Mouse (Mus musculus): ENCODE measurements around the gene Snrpd3. TPM values are rescaled to one million over a fixed set of nuclear protein-coding genes. Genes with fewer than 3 reads are reported as not detected.
"Not testable (repeated sequence)": the region's sequence is repeated elsewhere in the genome, so short reads cannot be mapped to it uniquely, and the experiment has no call there.

The Snrpd3 gene
- total and polyA plus RNA-seq, 2 experiments from 2014 or later: 10.8 to 65.4 TPM

DNA sequence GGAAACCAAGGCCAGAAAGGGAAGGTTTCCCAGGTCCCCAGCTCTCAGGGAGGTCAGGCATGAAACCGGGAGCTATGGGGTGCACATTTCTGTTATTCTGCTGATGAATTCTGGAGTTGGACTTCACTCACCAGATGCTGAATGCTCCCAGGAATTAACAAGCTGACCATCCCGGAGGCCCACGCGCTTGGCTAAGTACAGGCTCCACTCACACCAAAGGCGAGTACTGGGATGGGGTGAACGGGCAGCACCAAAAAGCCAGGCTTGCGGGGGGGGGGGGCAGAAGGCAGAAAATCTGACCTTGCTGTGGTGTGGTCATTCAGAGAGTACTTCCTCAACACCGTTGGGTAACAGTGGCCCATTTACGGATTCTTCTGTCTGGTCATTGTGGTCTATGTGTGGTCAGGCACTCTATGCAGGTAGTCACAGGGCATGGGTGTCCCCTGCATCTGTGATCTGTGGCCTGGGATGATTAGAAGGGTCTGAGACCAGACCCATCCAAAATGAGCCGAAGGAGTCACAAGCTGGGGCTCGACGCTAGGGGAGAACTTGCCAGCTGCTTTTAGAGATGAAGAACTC is 47.4 kb downstream of the Snrpd3 start:
- Histone ChIP-seq H3K4me3 (ENCODE audit: low read depth, low read length) (no peak overlapping the region), H3K9ac (replicated peaks; ENCODE audit: low read depth, low read length) (no peak overlapping the region), H3K9me3 (replicated peaks; ENCODE audit: control insufficient read depth, low read length) (no peaks in the 10 kb centered on the region), H3K4me1 (ENCODE audit: control insufficient read depth, insufficient read depth) (0 out of 2 replicates have a peak, but pooled peaks cover 8% of the 10 kb centered on the region), H3K4me2 (ENCODE audit: low read depth, low read length) (no peak overlapping the region), H3K36me3 (replicated peaks; ENCODE audit: control insufficient read depth, insufficient read depth, low read length) (no peaks in the 10 kb centered on the region), H3K27ac (ENCODE audit: low read depth) (no peak overlapping the region), H3K27me3 (ENCODE audit: control insufficient read depth, insufficient read depth, low read length) (peaks cover 22% of the 10 kb centered on the region)
- ATAC-seq (ENCODE audit: insufficient read depth, low read depth) (no peak), DNase-seq (ENCODE audit: low spot score) (no peak)
- no peak for TF ChIP-seq CTCF (IDR thresholded peaks at IDR 0.05; ENCODE audit: low read depth)
- no peak for TF ChIP-seq EP300 (IDR thresholded peaks at IDR 0.05; ENCODE audit: low read depth)
- 75% methylated on average over 12 of the region's 12 CpGs for WGBS

DNA sequence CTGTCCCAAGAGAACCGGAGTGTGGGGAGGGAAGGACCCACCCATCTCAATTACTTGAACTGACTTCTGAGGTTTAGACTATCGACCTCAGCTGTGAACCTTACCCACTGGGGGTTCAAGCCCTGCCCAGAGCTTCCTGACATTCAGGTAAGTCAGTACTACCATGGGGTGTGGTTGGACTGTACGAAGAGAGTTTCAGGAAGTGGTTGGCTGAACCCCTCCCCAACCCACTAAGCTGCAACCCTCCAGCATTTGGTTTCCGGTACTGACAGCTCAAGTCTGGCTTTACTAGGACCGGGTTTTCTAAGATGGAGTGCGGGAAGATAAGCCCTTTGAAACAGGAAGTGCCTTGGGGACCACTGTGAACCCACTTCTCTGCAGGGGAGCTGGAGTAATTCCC is 48.1 kb downstream of the Snrpd3 start:
- peaks cover 22% of the 10 kb centered on the region for H3K27me3 ChIP-seq (ENCODE audit: control insufficient read depth, insufficient read depth, low read length)

DNA sequence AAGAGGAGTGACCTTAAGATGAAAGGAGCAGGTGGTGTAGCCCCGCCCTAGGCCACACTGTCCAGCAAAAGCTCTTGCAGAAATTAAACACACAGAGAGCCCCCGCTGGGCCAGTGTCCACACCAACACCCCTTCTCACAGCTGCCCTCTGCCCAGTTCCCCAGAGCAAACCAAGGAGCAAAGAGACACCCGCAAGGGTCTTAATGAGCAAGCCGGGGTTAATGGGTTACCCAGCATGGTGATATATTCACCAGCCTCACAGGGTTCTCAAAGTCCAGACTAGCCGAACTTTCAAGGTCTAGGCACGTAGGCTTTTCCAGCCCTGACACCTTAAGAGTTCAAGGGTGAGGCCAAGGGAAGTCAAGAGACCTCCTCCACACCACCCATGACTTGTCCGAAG is 48.6 kb downstream of the Snrpd3 start:
- DNase-seq (ENCODE audit: low spot score): no peak
- TF ChIP-seq CTCF (IDR thresholded peaks at IDR 0.05; ENCODE audit: low read depth) (no peak), EP300 (IDR thresholded peaks at IDR 0.05; ENCODE audit: low read depth) (no peak)
- no peak overlapping the region for H3K27ac ChIP-seq (ENCODE audit: low read depth)
- ATAC-seq (ENCODE audit: insufficient read depth, low read depth): no peak
- H3K9me3 ChIP-seq (replicated peaks; ENCODE audit: control insufficient read depth, low read length): no peaks in the 10 kb centered on the region
- peaks cover 17% of the 10 kb centered on the region for H3K27me3 ChIP-seq (ENCODE audit: control insufficient read depth, insufficient read depth, low read length)
- no peak overlapping the region for H3K9ac ChIP-seq (replicated peaks; ENCODE audit: low read depth, low read length)
- no peaks in the 10 kb centered on the region for H3K36me3 ChIP-seq (replicated peaks; ENCODE audit: control insufficient read depth, insufficient read depth, low read length)
- H3K4me3 ChIP-seq (ENCODE audit: low read depth, low read length): no peak overlapping the region
- H3K4me1 ChIP-seq (ENCODE audit: control insufficient read depth, insufficient read depth): no peaks in the 10 kb centered on the region
- H3K4me2 ChIP-seq (ENCODE audit: low read depth, low read length): no peak overlapping the region
- 80% methylated on average over 7 of the region's 7 CpGs for WGBS

More for the DNA sequence above, 48.1 kb downstream of the Snrpd3 start:
- Histone ChIP-seq H3K9me3 (replicated peaks; ENCODE audit: control insufficient read depth, low read length) (no peaks in the 10 kb centered on the region), H3K4me3 (ENCODE audit: low read depth, low read length) (no peak overlapping the region), H3K9ac (replicated peaks; ENCODE audit: low read depth, low read length) (no peak overlapping the region), H3K4me2 (ENCODE audit: low read depth, low read length) (no peak overlapping the region), H3K36me3 (replicated peaks; ENCODE audit: control insufficient read depth, insufficient read depth, low read length) (no peaks in the 10 kb centered on the region), H3K27ac (ENCODE audit: low read depth) (no peak overlapping the region), H3K4me1 (ENCODE audit: control insufficient read depth, insufficient read depth) (0 out of 2 replicates have a peak, but pooled peaks cover 1% of the 10 kb centered on the region)
- no peak for TF ChIP-seq EP300 (IDR thresholded peaks at IDR 0.05; ENCODE audit: low read depth)
- DNase-seq (ENCODE audit: low spot score): no peak
- WGBS: 51% methylated on average over 6 of the region's 6 CpGs
- no peak for ATAC-seq (ENCODE audit: insufficient read depth, low read depth)

DNA sequence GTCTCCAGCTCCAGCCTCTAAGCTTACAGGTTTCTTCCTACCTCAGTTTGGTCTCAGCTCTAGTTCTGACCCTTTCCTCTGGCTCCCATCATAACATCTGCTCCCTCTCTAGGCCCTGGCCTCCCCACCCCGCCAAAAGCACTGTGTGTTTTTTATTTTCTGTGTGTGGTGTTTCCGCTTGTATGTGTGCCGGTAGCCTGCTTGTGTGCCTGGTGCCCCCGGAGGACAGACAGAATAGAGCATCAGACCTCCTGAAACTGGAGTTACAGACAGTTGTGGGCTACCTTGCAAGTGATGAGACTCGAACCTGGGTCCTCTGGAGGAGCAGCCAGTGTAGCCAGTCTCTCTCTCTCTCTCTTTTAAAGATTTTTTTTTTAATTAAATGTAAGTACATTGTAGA is 49.0 kb downstream of the Snrpd3 start:
- H3K4me2 ChIP-seq (ENCODE audit: low read depth, low read length): no peak overlapping the region
- H3K27me3 ChIP-seq (ENCODE audit: control insufficient read depth, insufficient read depth, low read length): peaks cover 13% of the 10 kb centered on the region
- DNase-seq (ENCODE audit: low spot score): no peak
- no peak overlapping the region for H3K4me3 ChIP-seq (ENCODE audit: low read depth, low read length)
- H3K9me3 ChIP-seq (replicated peaks; ENCODE audit: control insufficient read depth, low read length): no peaks in the 10 kb centered on the region
- H3K9ac ChIP-seq (replicated peaks; ENCODE audit: low read depth, low read length): no peak overlapping the region
- TF ChIP-seq CTCF (IDR thresholded peaks at IDR 0.05; ENCODE audit: low read depth) (no peak), EP300 (IDR thresholded peaks at IDR 0.05; ENCODE audit: low read depth) (no peak)
- no peaks in the 10 kb centered on the region for H3K4me1 ChIP-seq (ENCODE audit: control insufficient read depth, insufficient read depth)
- H3K36me3 ChIP-seq (replicated peaks; ENCODE audit: control insufficient read depth, insufficient read depth, low read length): no peaks in the 10 kb centered on the region
- 76% methylated on average over 5 of the region's 5 CpGs for WGBS
- ATAC-seq (ENCODE audit: insufficient read depth, low read depth): no peak
- H3K27ac ChIP-seq (ENCODE audit: low read depth): no peak overlapping the region

DNA sequence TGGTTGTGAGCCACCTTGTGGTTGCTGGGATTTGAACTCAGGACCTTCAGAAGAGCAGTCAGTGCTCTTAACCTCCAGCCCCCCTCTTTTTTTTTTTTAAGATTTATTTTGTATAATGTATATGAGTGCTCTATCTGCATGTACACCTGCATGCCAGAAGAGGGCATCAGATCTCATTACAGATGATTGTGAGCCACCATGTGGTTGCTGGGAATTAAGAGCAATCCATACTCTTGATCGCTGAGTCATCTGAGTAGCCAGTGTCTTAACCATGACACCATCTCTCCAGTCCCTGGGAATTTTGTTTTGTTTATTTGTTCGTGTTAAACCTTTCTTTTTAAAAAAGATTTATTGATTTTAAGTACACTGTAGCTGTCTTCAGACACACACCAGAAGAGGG is 49.4 kb downstream of the Snrpd3 start:
- H3K4me2 ChIP-seq (ENCODE audit: low read depth, low read length); H3K9me3 ChIP-seq (replicated peaks; ENCODE audit: control insufficient read depth, low read length); H3K27me3 ChIP-seq (ENCODE audit: control insufficient read depth, insufficient read depth, low read length); H3K27ac ChIP-seq (ENCODE audit: low read depth); H3K36me3 ChIP-seq (replicated peaks; ENCODE audit: control insufficient read depth, insufficient read depth, low read length); DNase-seq (ENCODE audit: low spot score); H3K9ac ChIP-seq (replicated peaks; ENCODE audit: low read depth, low read length); ATAC-seq (ENCODE audit: insufficient read depth, low read depth); H3K4me1 ChIP-seq (ENCODE audit: control insufficient read depth, insufficient read depth); H3K4me3 ChIP-seq (ENCODE audit: low read depth, low read length): not testable (repeated sequence)
- WGBS: 83% methylated on average over 2 of the region's 2 CpGs

DNA sequence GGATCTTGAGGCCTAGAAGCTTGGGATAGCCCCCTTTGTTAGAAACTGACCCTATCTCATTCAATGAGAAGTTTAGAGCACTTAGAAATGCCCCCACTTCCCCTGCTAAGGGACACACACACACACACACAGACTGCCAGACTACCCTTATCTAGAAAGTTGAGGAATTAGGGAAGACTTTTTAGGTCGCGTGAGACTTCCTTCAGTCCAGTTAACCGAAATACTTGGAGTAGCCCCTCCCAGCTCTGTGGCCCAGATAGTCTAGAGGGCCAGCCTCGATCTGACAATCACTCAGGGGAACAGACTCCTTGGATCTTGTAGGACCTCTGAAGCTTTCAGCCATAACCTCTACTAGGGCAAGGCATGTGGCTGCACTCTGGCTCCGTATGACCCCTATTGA is 50.7 kb downstream of the Snrpd3 start:
- DNase-seq (ENCODE audit: low spot score) (no peak), ATAC-seq (ENCODE audit: insufficient read depth, low read depth) (no peak)
- H3K36me3 ChIP-seq (replicated peaks; ENCODE audit: control insufficient read depth, insufficient read depth, low read length): no peaks in the 10 kb centered on the region
- no peak overlapping the region for H3K9ac ChIP-seq (replicated peaks; ENCODE audit: low read depth, low read length)
- no peak overlapping the region for H3K4me3 ChIP-seq (ENCODE audit: low read depth, low read length)
- 31% methylated on average over 5 of the region's 5 CpGs for WGBS
- no peaks in the 10 kb centered on the region for H3K4me1 ChIP-seq (ENCODE audit: control insufficient read depth, insufficient read depth)
- H3K4me2 ChIP-seq (ENCODE audit: low read depth, low read length): no peak overlapping the region
- no peaks in the 10 kb centered on the region for H3K9me3 ChIP-seq (replicated peaks; ENCODE audit: control insufficient read depth, low read length)
- TF ChIP-seq EP300 (IDR thresholded peaks at IDR 0.05; ENCODE audit: low read depth): no peak
- no peak for TF ChIP-seq CTCF (IDR thresholded peaks at IDR 0.05; ENCODE audit: low read depth)
- H3K27ac ChIP-seq (ENCODE audit: low read depth): no peak overlapping the region
- H3K27me3 ChIP-seq (ENCODE audit: control insufficient read depth, insufficient read depth, low read length): peaks cover 7% of the 10 kb centered on the region; the same call in 1 of the 2 replicates
